Mouse (Mus musculus): Measurements from ENCODE around the gene 1700003F12Rik. TPM values are rescaled to one million over a fixed set of nuclear protein-coding genes. Genes with fewer than 3 reads are reported as not detected.

1700003F12Rik gene
- total RNA-seq, 1 experiment from 2014 or later: not detected

DNA sequence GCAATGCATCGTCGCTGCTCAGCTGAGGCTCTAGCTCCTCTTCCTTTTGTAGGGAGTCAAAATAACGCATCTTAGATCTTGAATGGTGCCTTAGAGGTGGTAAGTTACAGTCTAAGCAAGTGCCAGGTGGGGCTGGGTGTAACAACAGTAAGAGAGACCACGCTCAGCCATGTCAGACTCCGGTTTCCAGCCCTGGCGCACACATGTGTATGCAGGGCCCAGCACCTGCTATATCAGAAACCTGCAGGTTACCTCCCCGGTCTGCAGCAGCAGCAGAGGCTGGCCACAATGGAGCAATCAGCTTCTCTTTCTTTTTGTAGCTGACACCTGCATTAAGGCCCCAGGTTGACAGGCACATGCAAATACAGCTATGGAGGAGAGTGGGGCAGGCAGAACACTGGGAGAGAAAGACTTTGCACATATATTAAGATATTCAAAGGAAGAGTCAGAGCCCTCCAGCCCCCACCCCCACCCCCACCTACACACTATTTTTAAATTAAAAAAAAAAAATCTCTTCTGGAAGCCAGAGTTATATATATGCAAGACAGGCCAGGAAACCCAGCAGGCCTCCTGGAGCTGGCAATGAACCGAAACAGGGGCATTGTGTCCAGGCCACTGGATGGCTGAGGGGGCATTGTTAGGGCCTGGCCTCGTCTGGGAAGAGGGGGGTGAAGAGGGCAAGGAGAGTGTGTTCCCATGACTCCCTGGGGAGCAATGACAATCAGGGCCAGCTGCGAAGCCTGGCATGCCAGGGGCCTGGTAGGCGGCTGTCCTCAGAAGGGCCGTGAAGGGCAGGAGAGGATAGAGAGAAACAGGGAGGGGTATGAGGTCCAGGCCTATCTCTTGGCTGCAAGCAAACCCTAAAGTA is 30.2 kb downstream of the 1700003F12Rik start:
- no peak for DNase-seq

DNA sequence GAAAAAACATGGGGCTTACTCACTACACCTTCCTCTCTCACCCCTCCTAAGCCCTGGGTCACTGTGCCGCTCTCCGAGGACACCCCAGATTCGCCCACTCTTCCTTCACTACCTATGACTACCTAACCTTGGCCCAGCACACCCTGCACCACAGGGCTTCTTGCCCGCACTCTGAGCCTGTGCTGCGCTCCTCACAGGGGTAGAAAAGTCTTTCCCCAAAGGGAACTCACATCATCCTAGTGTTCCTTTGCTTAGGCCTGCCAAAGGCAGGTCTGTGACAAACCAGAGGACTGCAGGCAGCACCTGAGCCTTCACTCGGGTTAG is 30.8 kb downstream of the 1700003F12Rik start:
- no peak for DNase-seq

- DNase-seq: no peak
These were observed 33.7 kb downstream of the 1700003F12Rik start for GRCm38 (mm10) chr2:154580586-154580985.

- no peak for DNase-seq
These were observed 34.5 kb downstream of the 1700003F12Rik start for GRCm38 (mm10) chr2:154581421-154581820.

DNA sequence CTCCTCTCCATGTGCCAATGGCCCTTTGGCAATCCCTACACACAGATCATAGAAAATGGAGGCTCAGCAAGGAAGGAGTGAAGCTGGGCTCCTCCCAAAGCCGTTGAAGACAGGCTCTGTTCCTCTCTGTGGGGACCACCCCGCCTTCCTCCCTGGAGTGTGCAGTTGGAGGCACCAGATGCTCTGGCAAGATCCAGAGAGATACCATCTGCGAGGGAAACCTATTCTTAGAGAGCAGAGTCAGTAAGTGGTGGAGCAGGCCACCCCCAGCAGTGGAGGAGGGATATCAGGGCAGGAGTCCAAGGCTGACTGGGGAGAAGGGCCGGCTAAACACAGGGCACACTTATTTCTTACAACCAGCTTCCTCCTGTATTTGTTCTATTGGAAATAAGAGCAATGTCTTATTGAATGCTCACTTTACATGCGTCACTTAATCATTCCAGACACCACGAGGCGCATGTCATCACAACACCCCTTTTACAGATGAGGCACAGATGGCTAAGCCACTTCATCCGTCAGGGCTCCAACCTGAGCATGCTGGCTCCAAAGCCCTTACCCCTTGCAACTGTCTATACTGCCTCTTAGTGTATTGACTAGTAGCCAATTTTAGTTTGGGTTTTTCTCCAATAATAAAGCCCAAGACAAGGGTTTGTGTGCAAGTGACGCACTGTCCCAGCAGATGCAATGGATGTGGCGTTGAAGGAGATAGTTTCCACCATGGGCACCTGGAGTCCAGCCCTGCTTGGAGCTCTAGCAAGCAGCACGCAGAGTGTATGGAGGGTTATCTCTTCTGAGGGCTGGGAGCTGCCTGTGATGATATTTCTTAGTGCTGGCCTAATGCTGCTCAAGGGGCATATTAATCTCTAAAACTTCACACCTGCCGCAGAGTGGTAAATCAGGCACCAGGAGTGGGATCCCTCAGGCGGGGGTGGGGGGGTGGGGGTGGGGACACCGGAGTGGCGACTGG is 37.3 kb downstream of the 1700003F12Rik start:
- no peak for DNase-seq

GRCm38 (mm10) chr2:154584931-154585601 is 38.2 kb downstream of the 1700003F12Rik start:
- no peak for DNase-seq

GRCm38 (mm10) chr2:154586405-154586804 is 39.5 kb downstream of the 1700003F12Rik start:
- DNase-seq: peak; percentile 48

DNA sequence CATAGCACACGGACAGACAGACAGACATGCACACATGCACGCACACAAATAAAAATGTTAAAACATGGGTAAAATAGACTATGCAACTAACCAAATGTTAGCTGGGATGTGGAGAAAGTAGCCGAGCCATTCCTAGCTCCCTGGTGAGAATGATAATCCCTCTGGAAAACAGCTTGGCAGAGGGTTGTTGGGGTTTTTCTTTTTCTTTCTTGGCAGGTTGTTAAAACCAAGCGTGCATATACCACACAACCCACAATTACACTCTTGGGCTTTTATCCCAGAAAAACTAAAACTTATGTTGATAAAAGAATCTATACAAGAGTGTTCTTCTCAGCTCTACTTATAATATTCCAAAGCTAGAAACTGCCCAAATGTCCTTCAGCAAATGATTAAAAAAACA is 42.2 kb downstream of the 1700003F12Rik start:
- DNase-seq: no peak

GRCm38 (mm10) chr2:154591239-154591638 is 44.4 kb downstream of the 1700003F12Rik start:
- no peak for DNase-seq

GRCm38 (mm10) chr2:154593025-154593424 is 46.1 kb downstream of the 1700003F12Rik start:
- peak; percentile 18 for DNase-seq

GRCm38 (mm10) chr2:154595775-154596174 is 48.9 kb downstream of the 1700003F12Rik start:
- DNase-seq: peak; percentile 27

GRCm38 (mm10) chr2:154597399-154597798 is 50.5 kb downstream of the 1700003F12Rik start:
- DNase-seq: no peak

Other genes starting within 250 kb of the 1700003F12Rik start
- not detected in 2 replicates for gene Bpifb9b, start 239.9 kb upstream of the 1700003F12Rik start, total RNA-seq (2021)
- 12.4 and 18.2 TPM in 2 replicates for gene Cdk5rap1, start 174.1 kb upstream of the 1700003F12Rik start, total RNA-seq (2021)
- 21.9 and 24.7 TPM in 2 replicates for gene Snta1, start 139.0 kb upstream of the 1700003F12Rik start, total RNA-seq (2021)
- gene Cbfa2t2, start 110.6 kb upstream of the 1700003F12Rik start, total RNA-seq (2021): 40.7 and 50.1 TPM in 2 replicates
- 0.21 TPM in 1 of 2 replicates, not detected in the other for gene Actl10, start 4.7 kb downstream of the 1700003F12Rik start, total RNA-seq (2021)
- 2.0 and 2.1 TPM in 2 replicates for gene Necab3, start 11.8 kb downstream of the 1700003F12Rik start, total RNA-seq (2021)
- gene E2f1, start 22.8 kb downstream of the 1700003F12Rik start, total RNA-seq (2021): 11.2 and 13.2 TPM in 2 replicates
- 32.7 and 34.3 TPM in 2 replicates for gene Pxmp4, start 56.6 kb downstream of the 1700003F12Rik start, total RNA-seq (2021)
- gene Zfp341, start 66.2 kb downstream of the 1700003F12Rik start, total RNA-seq (2021): 3.3 and 3.6 TPM in 2 replicates
- 1.2 TPM in 1 of 2 replicates, not detected in the other for gene 4930519P11Rik, start 66.4 kb downstream of the 1700003F12Rik start, total RNA-seq (2021)
- gene Chmp4b, start 104.6 kb downstream of the 1700003F12Rik start, total RNA-seq (2021): 221 and 247 TPM in 2 replicates
- gene Gm14214, start 222.9 kb downstream of the 1700003F12Rik start, total RNA-seq (2021): not detected in 2 replicates
- 196 and 201 TPM in 2 replicates for gene Raly, start 244.0 kb downstream of the 1700003F12Rik start, total RNA-seq (2021)
- not detected in 2 replicates for gene a, start 244.3 kb downstream of the 1700003F12Rik start, total RNA-seq (2021)

Data from adrenal gland, postnatal 25 days (tissue).